Mouse (Mus musculus): ENCODE data around the gene Mecom. TPM values are rescaled to one million over a fixed set of nuclear protein-coding genes. Genes with fewer than 3 reads are reported as not detected.

Mecom gene
- polyA plus RNA-seq, 1 experiment from 2014 or later: 89.3 TPM

DNA sequence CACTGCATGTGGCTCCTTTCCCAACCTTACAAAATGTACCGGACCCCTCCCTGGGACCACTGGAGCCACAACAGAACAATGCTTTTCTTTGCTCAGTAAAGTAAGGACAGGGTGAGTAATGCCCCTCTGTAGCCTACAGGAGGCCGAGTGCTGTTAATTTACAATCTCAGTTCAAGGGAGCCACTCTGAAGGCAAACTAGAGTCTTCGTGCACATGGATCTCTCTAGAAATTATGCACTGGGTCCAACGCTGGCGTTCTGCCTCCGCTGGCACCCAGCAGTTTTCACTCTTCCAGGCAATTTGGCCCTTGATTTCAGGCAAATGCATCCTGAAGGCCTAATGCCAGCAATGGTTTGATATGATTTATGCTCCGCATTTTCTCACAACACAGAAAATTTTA lies 467.0 kb downstream of the Mecom start:
- no peaks in the 10 kb centered on the region for H3K27me3 ChIP-seq (ENCODE audit: control insufficient read depth, insufficient read depth, low read length)
- no peaks in the 10 kb centered on the region for H3K9me3 ChIP-seq (ENCODE audit: control insufficient read depth, low read length)
- peak; percentile 62 for ATAC-seq (ENCODE audit: low FRiP score, low TSS enrichment)
- no peaks in the 10 kb centered on the region for H3K36me3 ChIP-seq (ENCODE audit: control insufficient read depth, insufficient read depth, low read length)
- H3K27ac ChIP-seq (ENCODE audit: low read depth, low read length): peak overlapping the region; percentile 8; the same call in 1 of the 2 replicates
- no peak overlapping the region for H3K9ac ChIP-seq (ENCODE audit: low read depth, low read length)
- H3K4me1 ChIP-seq (ENCODE audit: control insufficient read depth, insufficient read depth, low read length): peaks cover 4% of the 10 kb centered on the region; the same call in 1 of the 2 replicates
- H3K4me2 ChIP-seq (replicated peaks; ENCODE audit: low read depth, low read length): no peak overlapping the region
- 45% methylated on average over 7 of the region's 7 CpGs for WGBS
- no peak overlapping the region for H3K4me3 ChIP-seq (ENCODE audit: low read length)

DNA sequence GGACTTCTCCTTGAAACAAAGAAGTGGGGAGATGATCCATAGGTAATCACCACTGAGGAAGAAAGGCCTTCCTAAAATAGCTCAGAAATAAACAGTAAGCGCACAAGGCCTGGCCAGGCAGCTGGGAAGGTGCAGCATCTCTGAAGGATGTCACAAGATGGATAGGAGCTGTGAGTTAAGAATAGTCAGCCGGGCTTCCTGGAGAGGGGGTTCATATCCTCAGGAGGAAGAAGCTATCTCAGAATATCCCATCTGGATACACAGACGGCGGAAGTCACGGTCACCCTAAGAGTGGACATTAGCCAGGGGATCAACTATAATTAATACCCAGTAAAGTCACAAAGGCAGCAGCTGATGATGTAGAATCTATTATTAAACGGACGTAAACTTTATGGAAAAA lies 471.3 kb downstream of the Mecom start:
- 81% methylated on average over 7 of the region's 7 CpGs for WGBS
- no peak for ATAC-seq (ENCODE audit: low FRiP score, low TSS enrichment)
- H3K27me3 ChIP-seq (ENCODE audit: control insufficient read depth, insufficient read depth, low read length): no peaks in the 10 kb centered on the region
- no peak overlapping the region for H3K27ac ChIP-seq (ENCODE audit: low read depth, low read length)
- peaks cover 9% of the 10 kb centered on the region for H3K4me1 ChIP-seq (ENCODE audit: control insufficient read depth, insufficient read depth, low read length)
- H3K36me3 ChIP-seq (ENCODE audit: control insufficient read depth, insufficient read depth, low read length): no peaks in the 10 kb centered on the region
- H3K4me2 ChIP-seq (replicated peaks; ENCODE audit: low read depth, low read length): no peak overlapping the region
- H3K9me3 ChIP-seq (ENCODE audit: control insufficient read depth, low read length): no peaks in the 10 kb centered on the region
- no peak overlapping the region for H3K9ac ChIP-seq (ENCODE audit: low read depth, low read length)
- no peak overlapping the region for H3K4me3 ChIP-seq (ENCODE audit: low read length)

DNA sequence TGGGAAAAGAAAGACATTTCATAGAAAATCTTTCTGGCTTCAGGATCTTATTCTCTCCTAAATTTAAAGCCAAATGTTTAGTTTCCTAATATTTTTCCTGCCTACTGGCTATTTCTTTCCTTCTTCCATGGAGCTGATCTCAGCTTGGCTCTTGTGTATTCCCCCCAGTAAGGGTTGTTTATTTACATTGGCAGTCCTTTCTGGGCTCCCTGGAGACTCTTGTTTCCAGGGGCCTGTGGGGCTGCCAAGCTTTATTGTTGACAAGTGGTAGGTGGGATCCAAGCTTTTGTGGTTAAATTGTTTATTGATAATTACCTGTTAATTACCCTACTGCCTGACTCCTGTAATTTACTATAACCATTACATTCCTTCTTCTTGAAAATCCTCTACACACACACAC lies 476.5 kb downstream of the Mecom start:
- Histone ChIP-seq H3K4me2 (replicated peaks; ENCODE audit: low read depth, low read length) (no peak overlapping the region), H3K27me3 (ENCODE audit: control insufficient read depth, insufficient read depth, low read length) (no peaks in the 10 kb centered on the region), H3K27ac (ENCODE audit: low read depth, low read length) (no peak overlapping the region), H3K4me1 (ENCODE audit: control insufficient read depth, insufficient read depth, low read length) (peaks cover 9% of the 10 kb centered on the region; the same call in 1 of the 2 replicates), H3K9ac (ENCODE audit: low read depth, low read length) (no peak overlapping the region), H3K9me3 (ENCODE audit: control insufficient read depth, low read length) (no peaks in the 10 kb centered on the region), H3K36me3 (ENCODE audit: control insufficient read depth, insufficient read depth, low read length) (no peaks in the 10 kb centered on the region), H3K4me3 (ENCODE audit: low read length) (no peak overlapping the region)
- ATAC-seq (ENCODE audit: low FRiP score, low TSS enrichment): no peak

DNA sequence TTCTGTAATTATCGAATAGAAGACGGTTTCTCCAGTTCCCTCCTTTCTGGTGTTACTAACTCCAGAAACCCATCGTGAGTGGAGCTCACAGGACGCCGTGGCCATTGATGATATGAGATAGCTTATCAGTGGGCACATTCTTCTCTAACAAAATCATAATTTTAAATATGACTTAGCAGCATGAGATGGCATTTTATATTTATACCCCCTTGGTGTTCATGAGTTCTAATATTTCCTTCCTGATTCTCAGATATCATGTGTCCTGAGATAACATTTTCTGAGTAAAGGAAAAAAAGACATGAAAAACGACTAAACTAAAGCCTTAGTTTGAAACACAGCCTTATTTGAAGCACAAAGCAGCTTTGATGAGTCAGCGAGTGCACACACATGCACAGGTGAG lies 481.3 kb downstream of the Mecom start:
- no peak for ATAC-seq (ENCODE audit: low FRiP score, low TSS enrichment)
- H3K9ac ChIP-seq (ENCODE audit: low read depth, low read length): no peak overlapping the region
- no peak overlapping the region for H3K4me2 ChIP-seq (replicated peaks; ENCODE audit: low read depth, low read length)
- peaks cover 4% of the 10 kb centered on the region; the same call in 1 of the 2 replicates for H3K4me1 ChIP-seq (ENCODE audit: control insufficient read depth, insufficient read depth, low read length)
- no peaks in the 10 kb centered on the region for H3K9me3 ChIP-seq (ENCODE audit: control insufficient read depth, low read length)
- no peak overlapping the region for H3K27ac ChIP-seq (ENCODE audit: low read depth, low read length)
- no peak overlapping the region for H3K4me3 ChIP-seq (ENCODE audit: low read length)
- no peaks in the 10 kb centered on the region for H3K27me3 ChIP-seq (ENCODE audit: control insufficient read depth, insufficient read depth, low read length)
- H3K36me3 ChIP-seq (ENCODE audit: control insufficient read depth, insufficient read depth, low read length): no peaks in the 10 kb centered on the region
- 59% methylated on average over 7 of the region's 7 CpGs for WGBS

DNA sequence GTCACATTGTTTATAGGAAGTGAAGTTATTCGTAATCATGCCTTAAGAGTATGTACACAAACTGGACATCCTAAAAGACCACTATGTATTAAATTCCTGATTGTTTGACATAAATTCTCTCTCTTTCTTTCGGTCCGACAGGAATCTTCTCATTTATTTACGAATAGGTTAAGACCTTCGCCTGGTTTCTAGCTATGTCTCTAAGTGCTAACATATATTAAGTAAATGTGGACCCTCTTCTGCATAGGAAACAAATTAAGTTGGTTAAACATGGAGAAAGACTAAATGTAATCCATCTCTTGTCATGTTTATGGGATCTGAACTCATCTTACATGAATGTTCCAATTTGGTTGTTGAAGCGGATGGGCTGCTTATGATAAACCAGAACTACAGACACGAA lies 487.8 kb downstream of the Mecom start:
- ATAC-seq (ENCODE audit: low FRiP score, low TSS enrichment): no peak
- H3K4me3 ChIP-seq (ENCODE audit: low read length): no peak overlapping the region
- no peaks in the 10 kb centered on the region for H3K27me3 ChIP-seq (ENCODE audit: control insufficient read depth, insufficient read depth, low read length)
- H3K4me2 ChIP-seq (replicated peaks; ENCODE audit: low read depth, low read length): no peak overlapping the region
- H3K4me1 ChIP-seq (ENCODE audit: control insufficient read depth, insufficient read depth, low read length): 0 out of 2 replicates have a peak, but pooled peaks cover 2% of the 10 kb centered on the region
- H3K9ac ChIP-seq (ENCODE audit: low read depth, low read length): no peak overlapping the region
- H3K36me3 ChIP-seq (ENCODE audit: control insufficient read depth, insufficient read depth, low read length): no peaks in the 10 kb centered on the region
- WGBS: 83% methylated on average over 7 of the region's 7 CpGs
- no peaks in the 10 kb centered on the region for H3K9me3 ChIP-seq (ENCODE audit: control insufficient read depth, low read length)
- H3K27ac ChIP-seq (ENCODE audit: low read depth, low read length): no peak overlapping the region

DNA sequence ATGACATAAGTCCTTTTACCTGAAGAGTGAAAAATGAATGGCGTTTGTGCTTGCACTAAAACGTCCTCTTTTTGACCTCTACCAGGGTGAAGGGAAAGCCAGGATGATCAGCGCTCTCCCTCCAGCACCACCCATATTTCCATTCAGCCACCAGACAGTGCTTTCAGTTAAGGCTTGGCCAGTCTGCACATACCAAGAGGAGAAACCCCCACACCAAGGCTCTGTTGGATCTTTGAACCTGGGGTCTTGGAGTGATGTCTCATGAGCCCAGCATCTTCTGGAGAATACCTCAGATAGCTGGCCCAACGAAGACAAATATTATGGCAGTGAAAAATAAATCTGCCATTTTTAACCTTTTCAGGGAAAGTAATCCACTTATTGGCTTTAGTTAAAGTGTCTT lies 488.2 kb downstream of the Mecom start:
- H3K36me3 ChIP-seq (ENCODE audit: control insufficient read depth, insufficient read depth, low read length): no peaks in the 10 kb centered on the region
- H3K27me3 ChIP-seq (ENCODE audit: control insufficient read depth, insufficient read depth, low read length): no peaks in the 10 kb centered on the region
- 79% methylated on average over 4 of the region's 4 CpGs for WGBS
- H3K9me3 ChIP-seq (ENCODE audit: control insufficient read depth, low read length): no peaks in the 10 kb centered on the region
- no peak overlapping the region for H3K4me2 ChIP-seq (replicated peaks; ENCODE audit: low read depth, low read length)
- no peak for ATAC-seq (ENCODE audit: low FRiP score, low TSS enrichment)
- H3K9ac ChIP-seq (ENCODE audit: low read depth, low read length): no peak overlapping the region
- H3K4me3 ChIP-seq (ENCODE audit: low read length): no peak overlapping the region
- H3K4me1 ChIP-seq (ENCODE audit: control insufficient read depth, insufficient read depth, low read length): 0 out of 2 replicates have a peak, but pooled peaks cover 2% of the 10 kb centered on the region
- H3K27ac ChIP-seq (ENCODE audit: low read depth, low read length): no peak overlapping the region

DNA sequence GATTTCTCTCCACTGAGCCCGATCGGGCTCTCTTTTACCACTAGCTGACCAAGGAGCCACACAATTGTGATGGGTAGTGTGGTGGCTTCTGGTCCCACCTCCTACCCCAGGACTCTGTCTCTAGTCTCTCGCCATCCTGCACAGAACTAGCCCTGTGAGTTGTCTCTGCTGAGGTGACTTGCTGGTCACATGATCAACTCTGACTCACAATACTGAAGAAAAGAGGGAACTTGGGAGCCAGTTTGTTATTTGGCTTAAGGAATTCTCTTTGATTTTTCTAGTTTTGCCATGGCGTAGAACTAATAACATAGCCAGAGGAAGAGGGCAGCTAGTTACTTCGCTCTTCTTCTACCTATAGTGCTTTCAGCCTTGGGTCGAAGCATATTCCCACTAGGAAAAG lies 496.5 kb downstream of the Mecom start:
- Histone ChIP-seq H3K27me3 (ENCODE audit: control insufficient read depth, insufficient read depth, low read length) (no peaks in the 10 kb centered on the region), H3K36me3 (ENCODE audit: control insufficient read depth, insufficient read depth, low read length) (no peaks in the 10 kb centered on the region), H3K9ac (ENCODE audit: low read depth, low read length) (no peak overlapping the region), H3K27ac (ENCODE audit: low read depth, low read length) (no peak overlapping the region), H3K4me3 (ENCODE audit: low read length) (no peak overlapping the region), H3K9me3 (ENCODE audit: control insufficient read depth, low read length) (no peaks in the 10 kb centered on the region), H3K4me1 (ENCODE audit: control insufficient read depth, insufficient read depth, low read length) (0 out of 2 replicates have a peak, but pooled peaks cover 2% of the 10 kb centered on the region), H3K4me2 (replicated peaks; ENCODE audit: low read depth, low read length) (no peak overlapping the region)
- no peak for ATAC-seq (ENCODE audit: low FRiP score, low TSS enrichment)
- WGBS: 84% methylated on average over 6 of the region's 6 CpGs

DNA sequence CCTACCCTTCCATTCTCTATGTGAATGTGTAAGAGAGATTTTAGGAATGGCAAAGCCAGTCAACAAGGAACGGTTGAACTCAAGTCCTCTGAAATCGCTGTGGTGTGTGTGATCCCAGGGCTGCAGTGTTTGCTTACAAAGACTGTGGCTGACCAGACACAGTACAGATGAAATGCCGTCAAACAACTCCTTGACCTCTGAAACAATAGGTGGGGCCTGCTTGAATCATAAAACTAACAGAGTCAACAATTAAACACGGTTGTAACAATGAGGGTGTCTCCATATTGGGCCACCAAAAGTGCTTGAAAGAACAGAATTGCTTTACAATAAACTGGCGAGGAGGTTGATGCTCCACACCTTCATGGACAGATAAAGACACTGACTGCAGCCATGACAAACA lies 497.0 kb downstream of the Mecom start:
- 0 out of 2 replicates have a peak, but pooled peaks cover 2% of the 10 kb centered on the region for H3K4me1 ChIP-seq (ENCODE audit: control insufficient read depth, insufficient read depth, low read length)
- no peaks in the 10 kb centered on the region for H3K27me3 ChIP-seq (ENCODE audit: control insufficient read depth, insufficient read depth, low read length)
- H3K9ac ChIP-seq (ENCODE audit: low read depth, low read length): no peak overlapping the region
- no peaks in the 10 kb centered on the region for H3K9me3 ChIP-seq (ENCODE audit: control insufficient read depth, low read length)
- ATAC-seq (ENCODE audit: low FRiP score, low TSS enrichment): no peak
- WGBS: 58% methylated on average over 5 of the region's 5 CpGs
- H3K4me2 ChIP-seq (replicated peaks; ENCODE audit: low read depth, low read length): no peak overlapping the region
- no peak overlapping the region for H3K27ac ChIP-seq (ENCODE audit: low read depth, low read length)
- no peaks in the 10 kb centered on the region for H3K36me3 ChIP-seq (ENCODE audit: control insufficient read depth, insufficient read depth, low read length)
- H3K4me3 ChIP-seq (ENCODE audit: low read length): no peak overlapping the region

DNA sequence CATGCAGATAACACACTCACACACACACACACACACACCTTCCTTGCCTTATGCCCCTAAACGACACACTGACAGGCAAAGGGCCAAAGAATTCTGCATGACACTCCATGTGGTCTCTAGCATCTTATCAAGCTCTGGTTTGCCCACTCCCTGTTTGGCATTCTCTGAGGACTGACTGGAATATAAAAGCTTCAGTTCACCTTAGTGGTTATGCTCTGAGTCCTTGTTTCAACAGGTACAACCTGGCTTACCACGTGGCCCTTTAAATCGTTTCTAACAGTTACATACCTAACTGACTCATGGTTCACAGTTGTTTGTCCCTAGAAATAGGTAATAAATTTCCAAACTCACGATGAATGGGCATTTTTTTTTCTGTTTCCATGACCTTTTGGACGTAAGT lies 499.0 kb downstream of the Mecom start:
- 65% methylated on average over 5 of the region's 5 CpGs for WGBS
- no peak overlapping the region for H3K9ac ChIP-seq (ENCODE audit: low read depth, low read length)
- H3K4me2 ChIP-seq (replicated peaks; ENCODE audit: low read depth, low read length): no peak overlapping the region
- no peak overlapping the region for H3K4me3 ChIP-seq (ENCODE audit: low read length)
- ATAC-seq (ENCODE audit: low FRiP score, low TSS enrichment): no peak
- no peaks in the 10 kb centered on the region for H3K4me1 ChIP-seq (ENCODE audit: control insufficient read depth, insufficient read depth, low read length)
- no peak overlapping the region for H3K27ac ChIP-seq (ENCODE audit: low read depth, low read length)
- no peaks in the 10 kb centered on the region for H3K27me3 ChIP-seq (ENCODE audit: control insufficient read depth, insufficient read depth, low read length)
- no peaks in the 10 kb centered on the region for H3K9me3 ChIP-seq (ENCODE audit: control insufficient read depth, low read length)
- no peaks in the 10 kb centered on the region for H3K36me3 ChIP-seq (ENCODE audit: control insufficient read depth, insufficient read depth, low read length)

Measured in kidney, embryonic 14.5 days (tissue).